Comparison of ENCODE assay signal across 9 mouse cellular contexts in the genomic region with DNA sequence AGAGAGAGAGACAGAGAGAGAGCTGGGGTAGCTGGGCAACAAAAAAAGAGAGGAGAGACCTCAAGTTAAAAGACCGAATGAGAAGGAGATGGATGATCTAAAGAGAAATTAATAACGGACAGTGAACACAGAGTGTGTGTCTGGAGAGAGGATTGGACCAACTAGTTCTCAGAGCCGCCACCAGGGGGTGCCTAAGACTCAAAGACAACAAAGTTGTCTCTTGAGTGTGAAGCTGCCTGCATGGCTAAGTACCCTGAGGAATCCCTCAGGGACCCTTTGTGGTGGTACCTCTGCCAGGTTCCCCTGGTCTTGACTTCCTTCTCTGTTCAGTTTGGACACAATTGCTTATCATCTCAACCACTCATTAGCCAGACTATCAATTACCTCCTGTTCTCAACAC.
DNase-seq lines count a peak whose midpoint lies in the region; ATAC-seq and TF ChIP-seq lines count a peak whose summit lies in the region.
"Had no signal": no experiment of that assay in that cellular context is flagged by ENCODE, and none has a peak within 500 bp of the region (broad histone marks: within the 10 kb centered on the region; RNA-seq: fewer than 3 reads in every experiment).

No protein-coding gene starts in this region.

- H3K4me2 ChIP-seq in kidney, embryonic 14.5 days (replicated peaks; ENCODE audit: low read depth, low read length), result no peak overlapping the region
- H3K4me2 ChIP-seq: limb, embryonic 15.5 days had no signal

- peak; percentile 65 for TF ChIP-seq CTCF in E14TG2a.4 (conservative IDR thresholded peaks at IDR 0.05; ENCODE audit: low read length)

- peak; percentile 57 for DNase-seq in kidney, adult 18-20 months
- peak; percentile 83 for DNase-seq in adrenal gland, adult 2 months
- DNase-seq in heart, postnatal 10 days, result peak; percentile 53 to 68
- peak; percentile 81 for DNase-seq in lung, postnatal 36 days
- DNase-seq in thymus, postnatal 14 days, result peak; percentile 87
- no peak for DNase-seq in left cerebral cortex, adult 9 months (ENCODE audit: low spot score in 2 of 2)

- no peaks in the 10 kb centered on the region for H3K27me3 ChIP-seq in kidney, embryonic 14.5 days (ENCODE audit: control insufficient read depth, insufficient read depth, low read length)
- no peaks in the 10 kb centered on the region for H3K27me3 ChIP-seq in E14TG2a.4 (ENCODE audit: insufficient read depth, low read length)
- H3K27me3 ChIP-seq: limb, embryonic 15.5 days had no signal

- no peak overlapping the region for H3K9ac ChIP-seq in kidney, embryonic 14.5 days (ENCODE audit: low read depth, low read length)
- H3K9ac ChIP-seq: limb, embryonic 15.5 days had no signal

- H3K9me3 ChIP-seq in kidney, embryonic 14.5 days (ENCODE audit: control insufficient read depth, low read length), result no peaks in the 10 kb centered on the region
- H3K9me3 ChIP-seq in E14TG2a.4 (ENCODE audit: low read length), result no peaks in the 10 kb centered on the region
- H3K9me3 ChIP-seq: limb, embryonic 15.5 days had no signal

- H3K36me3 ChIP-seq in kidney, embryonic 14.5 days (ENCODE audit: control insufficient read depth, insufficient read depth, low read length), result no peaks in the 10 kb centered on the region
- no peaks in the 10 kb centered on the region for H3K36me3 ChIP-seq in E14TG2a.4 (ENCODE audit: insufficient read depth, low read length)
- H3K36me3 ChIP-seq: limb, embryonic 15.5 days had no signal

- WGBS in kidney, embryonic 14.5 days, result 28% methylated on average over 3 of the region's 3 CpGs

- intact Hi-C loops in heart, postnatal 10 days (cut with DNase I), result loop anchor here (1.0 kb wide), 2 partner anchors 42 to 53 kb away; no protein-coding TSS in a partner anchor

- ATAC-seq in kidney, embryonic 14.5 days (ENCODE audit: low FRiP score, low TSS enrichment), result no peak

- peaks cover 26% of the 10 kb centered on the region for H3K4me1 ChIP-seq in kidney, embryonic 14.5 days (ENCODE audit: control insufficient read depth, insufficient read depth, low read length)
- peaks cover 9% of the 10 kb centered on the region for H3K4me1 ChIP-seq in E14TG2a.4 (replicated peaks; ENCODE audit: low read depth, low read length)

- no peak overlapping the region for H3K27ac ChIP-seq in kidney, embryonic 14.5 days (ENCODE audit: low read depth, low read length)
- H3K27ac ChIP-seq: limb, embryonic 15.5 days had no signal

- no peak overlapping the region for H3K4me3 ChIP-seq in kidney, embryonic 14.5 days (ENCODE audit: low read length)
- no peak overlapping the region for H3K4me3 ChIP-seq in E14TG2a.4 (replicated peaks; ENCODE audit: low read length)
- H3K4me3 ChIP-seq: limb, embryonic 15.5 days had no signal

Comparison
In these comparisons a context has a peak if more than half of its experiments do, and no peak if none do; other contexts are left out.
1. DNase-seq: peak in kidney, adult 18-20 months (single experiment), adrenal gland, adult 2 months (single experiment), heart, postnatal 10 days (2 of 2), lung, postnatal 36 days (single experiment) and thymus, postnatal 14 days (single experiment); none in left cerebral cortex, adult 9 months (0 of 2).